Mouse (Mus musculus) heart, postnatal 25 days (tissue): Measurements from ENCODE around the gene Serpine2. TPM values are rescaled to one million over a fixed set of nuclear protein-coding genes. Genes with fewer than 3 reads are reported as not detected.

Source experiments
- DNase-seq: peaks from one replicate; pipeline ENCODE4 v3.0.0; 2022; ENCODE audit warnings: low spot score
- intact Hi-C: fragments of 180-260 bp; cut with DNase I; formaldehyde crosslinking; loops from one replicate; pipeline ENCODE4 v1.15.1; 2025
- total RNA-seq, 2 experiments: library from RNA; stranded (reverse); gene quantifications; 2 replicates each; pipeline ENCODE4 v1.2.3; 2021

Gene Serpine2
- total RNA-seq, 2 experiments from 2014 or later: 18.6 to 20.8 TPM

DNA sequence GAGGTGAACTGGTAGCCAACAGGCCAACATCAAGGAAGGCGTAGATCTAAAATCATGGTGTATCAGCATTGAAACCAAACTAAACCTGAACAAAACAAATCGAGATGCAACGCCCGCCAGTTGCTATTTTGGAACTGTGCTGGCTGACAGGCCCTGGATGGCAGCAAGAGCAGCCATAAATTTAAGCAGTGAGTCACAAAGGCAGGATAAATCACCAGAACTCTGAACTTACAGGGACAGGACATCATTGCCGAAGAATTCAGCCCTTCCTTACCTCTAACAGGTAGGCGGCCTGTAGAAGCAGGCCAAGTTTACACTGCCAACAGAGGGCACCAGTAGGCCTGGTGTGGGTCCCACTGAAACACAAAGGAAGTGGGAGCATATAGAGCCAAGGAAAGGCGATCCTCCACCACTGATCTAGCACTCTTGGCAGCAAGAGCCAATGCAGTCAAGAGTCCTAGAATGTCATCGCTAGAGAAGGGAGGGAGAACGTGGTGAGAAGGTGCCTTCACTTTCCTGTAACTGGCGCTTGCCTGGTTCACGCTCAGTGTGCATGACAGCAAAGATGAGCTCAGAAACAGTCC, 41.6 kb downstream of the Serpine2 start:
- no peak for DNase-seq
- intact Hi-C loops: no loop called here

DNA sequence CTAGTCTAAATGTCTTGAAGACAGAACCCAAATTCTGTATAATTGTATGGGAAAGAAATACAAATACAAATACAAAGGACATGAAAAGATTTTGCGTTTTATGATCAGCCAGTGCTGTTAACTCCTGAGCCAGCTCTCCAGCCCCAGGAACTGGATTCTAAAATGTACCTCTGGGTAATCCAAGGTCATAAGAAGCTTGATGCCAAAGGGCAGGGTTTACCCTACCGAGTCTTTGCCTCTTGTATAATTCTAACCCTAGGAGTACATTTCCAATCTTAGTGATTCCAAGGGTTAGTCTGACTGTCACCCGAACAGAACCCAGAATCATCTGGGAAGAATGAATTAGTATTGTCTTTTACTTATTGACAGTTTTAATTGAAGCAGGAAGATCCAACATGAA, 45.5 kb downstream of the Serpine2 start:
- DNase-seq: no peak
- intact Hi-C loops: no loop called here

DNA sequence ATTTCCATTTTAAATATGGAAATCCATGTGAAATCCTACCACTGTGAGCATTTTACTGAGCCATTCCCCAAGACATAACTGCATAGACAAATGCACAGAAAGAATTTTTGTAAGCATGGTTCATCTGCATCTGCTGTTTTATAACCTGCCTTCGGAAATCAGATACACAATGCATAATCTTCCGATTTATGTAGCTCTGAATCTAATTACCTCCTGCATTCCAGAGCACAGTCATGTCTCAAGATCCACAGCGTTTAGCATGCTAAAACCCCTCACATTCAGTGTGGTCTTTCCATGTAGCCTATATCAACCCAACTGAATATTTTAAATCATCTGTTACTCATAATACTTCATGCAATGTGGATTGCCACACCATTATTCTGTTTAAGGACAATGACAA, 51.5 kb downstream of the Serpine2 start:
- intact Hi-C loops: no loop called here
- no peak for DNase-seq

DNA sequence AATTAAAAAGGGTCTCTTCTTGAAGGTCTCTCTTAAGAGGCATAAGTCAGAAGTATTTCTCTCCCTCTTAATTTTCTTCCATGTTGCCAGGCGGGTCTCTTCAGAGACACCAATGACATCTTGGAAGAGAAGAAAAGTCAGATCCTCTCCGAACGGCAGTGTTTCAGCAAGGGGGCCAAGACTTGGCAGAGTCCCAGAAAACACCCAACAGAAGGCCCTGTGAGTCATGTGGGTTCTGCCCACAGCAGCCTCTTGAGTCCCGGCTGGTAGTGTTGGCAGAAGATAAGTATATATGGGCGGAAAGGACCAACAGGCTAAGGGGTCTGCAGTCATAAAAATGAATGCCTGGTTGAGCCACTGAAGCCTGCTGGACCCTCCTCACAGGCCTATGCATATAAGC, 54.1 kb downstream of the Serpine2 start:
- intact Hi-C loops: no loop called here
- DNase-seq: no peak

DNA sequence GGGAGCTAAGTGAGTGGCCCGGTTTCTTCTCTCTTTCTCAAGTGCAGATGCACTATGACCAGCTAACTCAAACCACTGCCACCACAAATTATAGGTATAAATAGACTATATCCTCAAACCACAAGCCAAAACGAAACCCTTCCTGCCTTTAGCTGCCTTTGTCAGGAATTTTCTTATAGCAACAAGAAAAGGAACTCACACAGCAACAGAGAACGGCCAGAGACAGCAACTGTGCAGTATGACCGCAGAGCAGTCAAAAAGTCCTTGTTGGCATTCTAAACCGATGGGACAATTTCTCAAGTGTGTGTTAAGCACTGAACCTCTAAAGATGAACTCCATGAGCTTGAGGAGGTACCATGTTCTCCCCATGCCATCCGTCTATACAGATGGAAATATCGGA, 57.4 kb downstream of the Serpine2 start:
- intact Hi-C loops: no loop called here
- no peak for DNase-seq

DNA sequence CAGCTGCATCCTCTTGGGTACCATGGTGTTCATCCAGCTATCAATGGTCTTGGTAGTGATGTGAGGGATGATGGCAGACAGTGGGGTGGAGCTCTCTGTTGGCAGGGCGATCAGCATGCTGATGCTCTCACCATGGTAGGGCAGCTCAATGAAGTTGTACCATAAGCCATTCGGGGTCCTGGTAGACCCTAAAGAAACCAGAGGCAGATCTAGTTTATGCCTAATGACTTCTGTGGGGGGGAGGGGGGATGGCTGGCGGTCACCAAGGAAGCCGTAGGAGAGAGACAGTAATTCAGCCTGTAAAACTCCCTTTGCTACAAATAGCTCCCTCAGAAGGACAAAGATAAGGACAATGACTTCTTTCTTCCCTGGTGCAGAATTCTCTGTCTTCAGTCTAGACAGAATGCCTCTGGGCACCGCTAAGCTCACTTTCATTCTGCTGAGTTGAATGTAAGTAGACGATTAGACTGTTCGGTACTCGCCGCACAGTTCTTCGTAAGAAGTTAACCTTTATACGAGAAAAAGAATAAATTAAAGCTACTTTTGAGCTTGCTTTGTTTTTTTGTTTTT, 58.0 kb downstream of the Serpine2 start:
- intact Hi-C loops: no loop called here
- no peak for DNase-seq

DNA sequence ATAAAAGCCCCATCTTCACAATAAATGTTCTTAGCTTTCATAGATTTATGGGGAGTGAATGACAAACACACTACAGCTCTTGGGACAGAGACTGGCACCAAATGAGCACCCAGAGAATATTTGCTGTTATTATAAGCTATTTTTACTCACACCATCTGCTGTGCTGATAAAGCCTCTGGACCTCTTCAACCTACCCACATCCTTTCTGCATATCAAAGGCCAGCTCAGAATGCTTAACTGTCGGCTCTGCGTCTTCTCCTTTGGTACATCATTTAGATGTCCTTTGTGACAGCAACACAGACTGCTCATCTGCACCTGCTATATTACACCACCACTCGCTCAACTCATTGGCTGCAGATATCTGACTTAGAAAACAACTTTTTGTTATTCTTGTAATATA, 63.9 kb downstream of the Serpine2 start:
- DNase-seq: no peak
- intact Hi-C loops: no loop called here

DNA sequence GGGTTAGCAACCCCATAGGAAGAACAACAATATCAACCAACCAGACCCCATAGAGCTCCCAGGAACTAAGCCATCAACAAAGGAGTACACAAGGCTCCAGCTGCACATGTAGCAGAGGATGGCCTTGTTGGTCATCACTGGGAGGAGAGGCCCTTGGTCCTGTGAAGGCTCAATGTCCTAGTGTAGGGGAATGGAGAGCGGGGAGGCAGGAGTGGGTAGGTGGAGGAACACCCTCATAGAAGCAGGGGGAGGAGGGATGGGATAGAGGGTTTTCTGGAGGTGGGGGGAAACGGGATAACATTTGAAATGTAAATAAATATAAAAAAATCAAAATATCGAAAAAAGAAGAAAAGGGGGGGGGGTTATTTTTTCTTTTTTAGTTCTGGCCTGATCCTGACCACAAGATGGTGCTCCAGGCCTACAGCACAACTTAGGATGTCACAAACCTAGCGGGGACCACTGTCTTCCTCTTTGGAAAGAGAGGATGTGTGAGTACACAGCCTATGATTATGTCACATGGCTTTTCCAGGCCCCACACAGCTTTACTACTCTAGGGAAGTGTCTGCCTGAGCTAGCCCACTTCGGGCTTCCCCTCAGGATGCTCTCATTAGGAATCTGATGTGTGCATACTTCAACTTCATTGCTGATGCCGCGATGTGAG, 74.6 kb downstream of the Serpine2 start:
- intact Hi-C loops: loop anchor here (2.0 to 10.0 kb wide), 3 partner anchors 211 to 728 kb away; no protein-coding TSS in a partner anchor
- DNase-seq: no peak

DNA sequence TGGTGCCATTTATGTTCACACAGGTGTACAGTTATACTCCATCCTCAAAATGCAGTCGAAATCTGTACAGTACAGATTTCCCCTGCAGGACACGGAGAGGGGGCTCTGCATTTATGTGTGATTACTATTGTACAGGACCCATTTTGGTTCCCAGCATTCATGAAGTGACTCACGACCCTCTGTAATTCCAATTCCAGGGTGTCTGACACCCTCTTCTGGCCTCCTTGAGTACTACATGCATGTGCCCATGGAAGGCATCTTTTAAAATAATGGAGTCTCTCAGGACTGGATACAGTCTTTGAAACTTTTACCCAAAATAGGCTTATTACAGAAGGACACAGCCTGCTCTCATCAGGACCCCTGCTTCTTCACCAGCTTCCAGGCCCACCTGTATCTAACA, 78.5 kb downstream of the Serpine2 start:
- intact Hi-C loops: loop anchor here (5.0 to 10.0 kb wide), 2 partner anchors 80 to 732 kb away; no protein-coding TSS in a partner anchor
- DNase-seq: no peak

DNA sequence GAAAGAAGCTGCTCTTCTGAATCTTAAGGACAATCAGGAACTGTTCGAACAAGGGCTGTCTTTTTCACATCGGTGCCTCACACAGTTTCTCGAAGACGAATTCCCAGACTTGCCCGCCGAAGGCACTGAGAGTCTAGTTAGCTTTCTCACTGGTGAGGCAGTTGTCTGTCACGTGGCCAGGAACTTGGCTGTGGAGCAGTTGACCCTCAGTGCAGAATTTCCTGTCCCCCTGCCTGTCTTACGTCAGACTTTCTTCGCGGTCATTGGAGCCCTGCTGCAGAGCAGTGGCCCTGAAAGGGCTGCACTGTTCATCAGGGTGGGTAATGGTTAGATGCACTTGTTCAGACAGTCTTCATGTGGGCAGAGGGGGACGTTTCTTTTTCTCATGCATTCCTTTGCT, 83.0 kb downstream of the Serpine2 start:
- intact Hi-C loops: no loop called here
- DNase-seq: no peak

DNA sequence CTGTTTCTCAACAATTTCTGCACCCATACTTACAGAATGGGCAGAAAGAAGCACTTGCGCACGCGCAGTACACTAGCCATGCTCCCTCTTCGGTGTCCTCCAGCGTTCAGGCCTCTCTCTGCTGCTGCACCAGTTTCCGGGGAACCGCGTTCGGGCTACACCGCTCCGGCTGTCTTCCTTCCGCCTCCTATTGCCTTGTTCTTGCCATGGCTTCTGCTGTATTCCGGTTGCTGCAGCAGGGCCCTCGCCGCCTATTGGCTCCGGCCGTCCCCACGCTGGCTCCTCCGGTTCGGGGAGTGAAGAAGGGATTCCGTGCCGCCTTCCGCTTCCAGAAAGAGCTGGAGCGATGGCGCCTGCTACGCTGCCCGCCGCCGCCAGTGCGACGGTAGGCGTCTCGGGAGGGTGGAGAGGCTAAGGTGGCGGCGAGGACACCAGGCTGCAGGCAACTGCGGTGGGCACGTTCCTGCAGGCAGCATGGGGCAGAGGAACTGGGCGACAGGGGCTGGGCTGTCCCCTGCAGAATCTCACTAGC, 85.0 kb downstream of the Serpine2 start, which contains the start of the genes Mrpl44 and Wdfy1:
Mrpl44 (plus strand) TSS at position 92 of the 532 bp plus-strand sequence.
Wdfy1 (minus strand) TSS at position 217 of the 532 bp plus-strand sequence.
- intact Hi-C loops: no loop called here
- DNase-seq: peak; percentile 93

DNA sequence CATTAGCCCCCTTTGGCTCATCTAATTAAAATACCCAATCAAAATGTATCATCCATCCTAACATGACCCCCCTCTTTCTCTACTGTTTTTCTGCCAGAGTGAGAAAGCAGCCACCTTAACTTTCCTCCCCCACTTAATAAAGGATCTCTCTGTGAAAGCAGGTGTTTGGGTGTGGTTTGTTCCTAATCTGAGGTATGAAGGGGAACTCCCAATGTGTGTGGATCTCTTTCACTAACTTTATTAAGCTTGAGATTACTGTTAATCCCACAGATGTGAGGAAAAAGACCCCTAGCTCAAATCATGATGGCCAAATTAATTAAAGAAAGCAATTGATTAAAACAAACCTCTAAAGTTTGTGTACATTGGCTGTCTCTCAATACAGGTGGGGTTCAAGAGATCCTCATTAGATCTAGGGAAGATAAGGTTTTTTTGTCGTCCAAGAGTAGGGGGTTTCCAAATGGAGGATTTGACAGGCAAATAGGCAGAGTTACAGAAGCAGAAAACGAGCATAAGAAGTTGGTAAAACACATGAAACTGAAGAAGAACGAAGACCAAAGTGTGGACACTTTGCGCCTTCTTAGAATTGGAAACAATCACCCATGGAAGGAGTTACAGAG, 86.7 kb downstream of the Serpine2 start:
- intact Hi-C loops: no loop called here
- DNase-seq: no peak

DNA sequence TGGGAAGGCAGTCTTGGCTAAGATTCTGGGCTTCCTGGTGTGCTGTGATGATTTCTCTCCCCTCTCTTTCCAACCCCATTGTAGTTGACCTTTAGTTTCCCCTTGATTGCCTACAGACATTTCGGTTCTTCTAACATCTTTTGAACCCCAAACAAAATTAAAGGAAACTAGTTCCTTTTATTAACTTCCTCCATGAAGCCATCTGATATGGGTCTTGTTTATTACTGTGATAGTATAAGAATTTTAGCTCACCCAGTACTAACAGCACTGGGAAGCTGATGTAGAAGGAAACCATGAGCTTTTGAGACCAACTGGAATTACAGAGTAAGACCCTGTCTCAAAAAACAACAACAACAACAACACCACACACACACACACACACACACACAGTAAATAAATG, 92.7 kb downstream of the Serpine2 start:
- intact Hi-C loops: no loop called here

DNA sequence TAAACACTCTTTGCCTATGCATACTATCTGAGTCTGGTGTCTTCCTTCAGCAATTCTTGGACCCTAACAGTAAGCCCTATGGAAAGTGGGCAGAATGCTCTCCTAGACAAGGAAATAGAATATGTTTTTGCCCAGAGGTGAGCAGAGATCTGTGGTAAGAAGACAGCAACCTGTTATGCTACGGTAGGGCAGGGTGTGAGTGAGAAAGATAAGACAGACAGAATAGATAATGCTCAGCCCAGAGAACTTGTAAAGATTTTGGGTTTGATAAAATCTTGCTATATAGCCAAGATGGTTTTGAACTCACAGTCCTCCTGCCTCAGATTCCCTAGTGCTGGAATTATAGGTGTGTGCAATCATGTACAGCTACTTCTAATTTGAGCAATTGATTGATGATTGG, 96.5 kb downstream of the Serpine2 start:
- no peak for DNase-seq
- intact Hi-C loops: loop anchor here (5.0 kb wide), 1 partner anchor 1107 kb away; the partner anchor contains the start of genes Acsl3 and Utp14b

More for the DNA sequence above, 92.7 kb downstream of the Serpine2 start:
- DNase-seq: no peak

DNA sequence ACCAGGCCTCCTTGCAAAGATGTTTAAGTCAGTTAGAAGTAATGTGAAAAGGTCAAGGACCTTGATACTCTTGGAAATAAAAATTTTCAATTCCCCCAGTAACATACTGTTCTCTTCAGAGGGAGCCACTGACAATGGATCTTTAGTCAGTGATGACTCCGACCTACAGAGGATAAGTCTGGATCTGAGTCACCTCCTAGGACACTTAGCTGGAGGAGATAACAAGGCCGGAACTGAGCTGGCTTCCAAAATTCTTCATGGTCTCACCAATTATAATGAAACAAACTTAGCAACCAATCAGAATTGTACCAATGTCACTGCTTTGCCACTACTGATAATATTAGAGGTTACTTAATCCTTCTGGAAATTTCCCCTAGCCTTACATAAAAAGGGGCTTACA, 96.9 kb downstream of the Serpine2 start:
- intact Hi-C loops: loop anchor here (5.0 kb wide), 1 partner anchor 1107 kb away; the partner anchor contains the start of genes Acsl3 and Utp14b
- no peak for DNase-seq

DNA sequence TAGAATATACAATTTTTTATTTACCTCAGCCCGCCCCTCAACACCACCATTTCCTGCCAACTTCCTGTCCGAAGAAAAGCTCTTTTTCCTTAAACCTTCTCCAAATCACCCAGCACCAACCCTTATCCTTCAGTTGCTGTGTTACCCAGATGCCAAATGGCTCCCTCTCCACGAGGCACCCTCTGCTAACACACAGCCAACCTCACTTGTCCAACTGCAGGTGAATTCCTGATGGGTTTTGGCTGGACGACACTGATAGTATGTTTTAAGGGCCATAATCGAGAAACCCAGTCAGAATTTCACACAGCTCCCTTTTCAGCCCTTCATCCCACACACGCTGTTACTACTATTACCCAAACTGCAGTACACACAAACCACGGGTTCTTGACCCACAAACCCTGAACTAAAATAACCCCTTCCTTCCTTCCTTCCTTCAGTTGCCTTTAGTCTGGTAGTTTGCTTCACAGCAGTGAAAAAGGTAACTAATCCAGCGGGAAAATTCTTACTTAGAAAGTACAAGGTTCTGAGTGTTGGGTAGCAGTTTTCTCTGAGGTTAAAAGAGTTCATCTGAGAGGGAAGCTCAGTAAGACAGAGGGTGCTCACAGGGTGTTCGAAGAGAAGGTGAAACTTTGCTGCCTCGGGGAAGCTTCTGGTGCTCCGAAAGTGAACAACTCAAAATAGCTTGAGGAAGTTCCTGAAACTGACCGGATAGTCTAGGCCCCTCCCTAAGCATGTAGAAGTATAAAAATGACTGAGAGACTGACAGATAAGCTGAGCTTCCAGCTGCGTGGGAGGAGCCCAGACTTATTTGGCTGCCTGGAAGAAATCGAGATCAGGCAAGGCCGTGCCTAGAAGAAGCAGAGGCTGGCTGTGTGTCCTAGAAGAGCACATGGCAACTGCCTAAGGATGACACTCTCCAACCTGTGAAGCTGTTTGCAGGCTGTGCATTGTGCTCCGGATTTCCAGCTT, 98.4 kb downstream of the Serpine2 start:
- intact Hi-C loops: loop anchor here (1.0 to 5.0 kb wide), 2 partner anchors 11 to 1105 kb away; partner anchors contain the start of genes Acsl3 and Utp14b
- no peak for DNase-seq

DNA sequence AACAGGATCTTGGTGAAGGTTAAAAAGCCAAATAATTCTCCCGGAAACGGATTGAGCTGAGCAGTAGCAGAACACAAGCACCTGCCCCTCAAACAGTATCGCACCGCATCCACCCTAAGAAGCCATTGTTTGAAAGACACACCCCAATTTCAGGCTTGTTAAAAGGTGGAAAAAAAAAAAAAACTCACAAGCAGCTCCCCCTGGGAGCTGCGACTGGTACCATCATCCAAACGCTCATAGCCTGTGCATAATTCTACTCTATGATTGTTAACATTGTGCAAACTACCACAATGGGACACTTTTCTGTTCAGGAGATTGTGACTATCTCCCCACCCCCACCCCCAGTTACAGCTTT, 99.1 kb downstream of the Serpine2 start:
- intact Hi-C loops: loop anchor here (5.0 kb wide), 1 partner anchor 1105 kb away; the partner anchor contains the start of genes Acsl3 and Utp14b
- no peak for DNase-seq

DNA sequence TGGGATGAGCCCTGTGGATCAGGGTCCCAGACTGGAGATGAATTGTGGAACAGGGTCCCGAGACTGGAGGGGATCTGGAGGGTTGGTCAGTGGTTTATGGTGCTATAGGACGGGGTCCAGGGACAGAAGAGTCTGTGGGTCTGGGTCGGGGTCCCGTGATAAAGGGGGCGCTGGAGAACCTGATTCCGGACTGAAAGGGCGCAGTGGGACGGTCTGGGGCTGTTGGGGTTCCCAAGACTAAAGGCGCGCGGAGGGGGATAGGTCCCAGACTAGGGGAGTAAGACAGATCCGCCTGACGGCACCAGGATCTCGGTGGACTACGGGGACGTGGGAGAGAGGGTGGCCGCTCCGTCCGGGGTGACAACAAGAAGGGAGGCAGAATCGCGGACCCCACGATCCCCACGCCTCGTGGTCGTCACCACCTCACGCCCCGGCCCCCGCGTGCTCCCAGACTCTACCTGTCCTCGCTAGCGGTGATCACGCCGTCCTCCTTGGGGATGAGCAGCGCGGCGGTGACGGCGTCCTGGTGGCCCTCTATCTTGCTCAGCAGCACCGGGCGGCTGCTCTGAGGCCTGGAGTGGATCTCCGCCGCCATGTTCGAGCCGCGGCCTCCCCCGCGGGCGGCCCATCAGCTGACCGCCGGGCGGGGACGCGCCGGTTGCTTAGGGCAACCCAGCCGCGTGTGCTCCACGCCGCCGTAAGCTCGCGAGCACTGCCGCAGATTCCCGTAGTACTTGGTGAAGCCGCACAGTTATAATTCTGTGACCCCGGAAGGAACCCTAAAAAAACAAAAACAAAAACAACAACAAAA, 99.7 kb downstream of the Serpine2 start:
- intact Hi-C loops: loop anchor here (5.0 kb wide), 1 partner anchor 1104 kb away; the partner anchor contains the start of genes Acsl3 and Utp14b
- DNase-seq: peak; percentile 68
